Mouse (Mus musculus) C2C12 (cell line): ENCODE measurements at regions not wholly inside any gene's neighbourhood (a gene's known extent, or its start where the extent isn't known, plus 50 kb on each side); places are given as distances from the start of the nearest gene placed in this dataset.

Source experiments
- CTCF ChIP-seq: IDR thresholded peaks from one replicate; pipeline ENCODE4 v1.5.1; 2011; ENCODE audit not compliant: control insufficient read depth, insufficient read depth, insufficient read length
- FOSL1 ChIP-seq: IDR thresholded peaks from one replicate; pipeline ENCODE4 v1.8.0; 2011; ENCODE audit warnings: mild to moderate bottlenecking, low read length; ENCODE audit not compliant: poor library complexity, insufficient read depth, severe bottlenecking
- USF1 ChIP-seq: IDR thresholded peaks from one replicate; pipeline ENCODE4 v1.6.1; 2011; ENCODE audit warnings: low read depth, mild to moderate bottlenecking, control low read depth, moderate library complexity

DNA sequence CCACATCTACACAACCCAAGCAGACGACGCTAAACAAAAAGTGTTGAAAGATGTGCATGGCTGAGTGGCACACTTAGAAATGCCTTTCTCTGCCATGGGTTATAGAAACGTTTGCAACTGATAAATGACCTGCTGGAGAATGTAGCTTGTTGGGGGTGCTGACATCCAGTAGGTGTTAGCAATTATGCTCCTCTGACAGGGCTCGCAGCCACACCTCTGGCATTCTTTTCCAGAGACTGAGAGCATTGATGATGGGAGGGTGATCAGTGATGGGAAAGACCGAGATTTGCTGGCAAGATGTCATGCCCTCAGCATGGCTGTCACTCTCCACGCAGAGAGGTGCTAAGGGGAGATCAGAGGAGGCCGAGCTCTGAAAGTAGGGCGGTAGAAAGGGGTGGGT lies 435.3 kb downstream of the Ttll7 start:
- no peak for TF ChIP-seq FOSL1
- no peak for TF ChIP-seq USF1
- no peak for TF ChIP-seq CTCF
